Mouse (Mus musculus) kidney, embryonic 14.5 days (tissue): Measurements from ENCODE around the gene Eef1g. TPM values are rescaled to one million over a fixed set of nuclear protein-coding genes. Genes with fewer than 3 reads are reported as not detected.

Source experiments
- ATAC-seq: fragments of 200-750 bp; cut with Nextera tagmentation; 2 replicates; pipeline ENCODE4 v1.8.0; 2017; ENCODE audit warnings: moderate number of reproducible peaks, mild to moderate bottlenecking, moderate TSS enrichment, moderate library complexity; ENCODE audit not compliant: low FRiP score, low TSS enrichment
- H3K27ac ChIP-seq: fragments of 300-500 bp; sonication (generic); 2 replicates; pipeline ENCODE4 v1.5.1; 2014; ENCODE audit warnings: low read depth, mild to moderate bottlenecking, low read length, moderate library complexity, mixed read lengths
- H3K27me3 ChIP-seq: fragments of 300-500 bp; sonication (generic); 2 replicates; pipeline ENCODE4 v1.6.1; 2014; ENCODE audit warnings: mild to moderate bottlenecking, low read length; ENCODE audit not compliant: control insufficient read depth, insufficient read depth
- H3K36me3 ChIP-seq: fragments of 300-500 bp; sonication (generic); 2 replicates; pipeline ENCODE4 v1.6.1; 2014; ENCODE audit warnings: low read length, mixed read lengths; ENCODE audit not compliant: control insufficient read depth, insufficient read depth
- H3K4me1 ChIP-seq: fragments of 300-500 bp; sonication (generic); 2 replicates; pipeline ENCODE4 v1.6.1; 2014; ENCODE audit warnings: low read length, mixed read lengths; ENCODE audit not compliant: control insufficient read depth, insufficient read depth
- H3K4me2 ChIP-seq: fragments of 300-500 bp; sonication (generic); replicated peaks from 2 replicates; pipeline ENCODE4 v1.6.1; 2014; ENCODE audit warnings: low read depth, mild to moderate bottlenecking, low read length
- H3K4me3 ChIP-seq: fragments of 300-500 bp; sonication (generic); 2 replicates; pipeline ENCODE4 v1.5.1; 2014; ENCODE audit warnings: mild to moderate bottlenecking, low read length
- H3K9ac ChIP-seq: fragments of 300-500 bp; sonication (generic); 2 replicates; pipeline ENCODE4 v1.6.1; 2014; ENCODE audit warnings: low read depth, mild to moderate bottlenecking, low read length, moderate library complexity
- H3K9me3 ChIP-seq: fragments of 300-500 bp; sonication (generic); 2 replicates; pipeline ENCODE4 v1.6.1; 2016; ENCODE audit warnings: low read length; ENCODE audit not compliant: control insufficient read depth
- WGBS: fragments of 180-500 bp; shearing (Covaris S2); extraction: QIAGEN DNeasy Blood & Tissue Kit; methylation state at CpG from one replicate; pipeline ENCODE4 v1.1.7; 2014; 5-methylcytosine and 5-hydroxymethylcytosine counted together
- polyA plus RNA-seq: library from polyadenylated mRNA; unstranded; fragments of >200 nt; fragmentation: Nextera tagmentation; extraction: Ambion mirVana; gene quantifications from 2 replicates; pipeline ENCODE4 v1.2.1, GENCODE M21; 2014

Gene Eef1g
- polyA plus RNA-seq, 1 experiment from 2014 or later = 516 TPM

DNA sequence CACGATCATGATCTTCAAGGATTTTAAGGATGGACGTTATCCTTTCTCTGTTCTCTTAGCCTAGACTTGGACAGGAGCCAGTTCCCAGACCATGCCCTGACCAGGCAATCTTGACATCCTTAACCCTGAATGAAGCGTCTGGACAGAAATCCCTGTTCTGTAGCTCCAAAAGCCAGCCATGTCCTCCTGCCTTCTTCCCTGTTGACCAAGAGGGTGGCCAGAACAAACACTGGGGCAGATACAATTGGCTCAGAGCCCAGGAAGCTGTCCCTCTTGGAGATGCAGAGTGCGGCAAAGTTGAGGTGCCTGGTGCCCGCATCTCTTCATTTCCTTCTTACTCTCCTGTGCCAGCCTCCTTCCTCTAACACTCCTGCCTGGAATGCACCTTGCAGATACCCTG is 19.1 kb downstream of the Eef1g start:
- Histone ChIP-seq H3K4me1 (peaks cover 9% of the 10 kb centered on the region), H3K9ac (no peak overlapping the region), H3K4me2 (no peak overlapping the region), H3K9me3 (no peaks in the 10 kb centered on the region), H3K27ac (no peak overlapping the region), H3K4me3 (no peak overlapping the region), H3K36me3 (no peaks in the 10 kb centered on the region; the same call in 1 of the 2 replicates), H3K27me3 (no peaks in the 10 kb centered on the region)
- 64% methylated on average over 5 of the region's 5 CpGs for WGBS
- ATAC-seq = no peak

DNA sequence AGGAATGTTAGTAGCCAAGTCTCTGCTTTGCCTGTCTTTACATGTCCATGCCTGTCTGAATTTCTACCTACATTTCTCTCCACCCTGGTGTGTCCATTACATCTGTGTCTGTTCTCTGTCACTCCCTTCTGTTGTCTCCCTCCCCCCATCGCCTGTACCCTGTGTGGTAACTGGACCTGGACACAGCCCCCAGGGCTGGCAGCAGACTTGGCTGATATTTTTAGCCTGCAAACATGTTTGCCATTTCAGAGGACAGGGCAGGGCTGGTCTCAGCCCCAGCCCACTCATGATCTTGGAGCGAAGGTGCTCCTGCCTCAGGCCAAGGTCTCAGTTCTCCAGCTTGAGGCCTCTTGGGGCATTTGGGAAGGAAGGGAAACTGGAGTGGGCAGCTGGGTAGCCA is 21.0 kb downstream of the Eef1g start:
- no peak for ATAC-seq
- Histone ChIP-seq H3K4me1 (peaks cover 25% of the 10 kb centered on the region), H3K4me3 (no peak overlapping the region), H3K36me3 (no peaks in the 10 kb centered on the region), H3K4me2 (no peak overlapping the region), H3K27ac (no peak overlapping the region), H3K9ac (no peak overlapping the region), H3K9me3 (no peaks in the 10 kb centered on the region), H3K27me3 (no peaks in the 10 kb centered on the region)
- 53% methylated on average over 2 of the region's 2 CpGs for WGBS

DNA sequence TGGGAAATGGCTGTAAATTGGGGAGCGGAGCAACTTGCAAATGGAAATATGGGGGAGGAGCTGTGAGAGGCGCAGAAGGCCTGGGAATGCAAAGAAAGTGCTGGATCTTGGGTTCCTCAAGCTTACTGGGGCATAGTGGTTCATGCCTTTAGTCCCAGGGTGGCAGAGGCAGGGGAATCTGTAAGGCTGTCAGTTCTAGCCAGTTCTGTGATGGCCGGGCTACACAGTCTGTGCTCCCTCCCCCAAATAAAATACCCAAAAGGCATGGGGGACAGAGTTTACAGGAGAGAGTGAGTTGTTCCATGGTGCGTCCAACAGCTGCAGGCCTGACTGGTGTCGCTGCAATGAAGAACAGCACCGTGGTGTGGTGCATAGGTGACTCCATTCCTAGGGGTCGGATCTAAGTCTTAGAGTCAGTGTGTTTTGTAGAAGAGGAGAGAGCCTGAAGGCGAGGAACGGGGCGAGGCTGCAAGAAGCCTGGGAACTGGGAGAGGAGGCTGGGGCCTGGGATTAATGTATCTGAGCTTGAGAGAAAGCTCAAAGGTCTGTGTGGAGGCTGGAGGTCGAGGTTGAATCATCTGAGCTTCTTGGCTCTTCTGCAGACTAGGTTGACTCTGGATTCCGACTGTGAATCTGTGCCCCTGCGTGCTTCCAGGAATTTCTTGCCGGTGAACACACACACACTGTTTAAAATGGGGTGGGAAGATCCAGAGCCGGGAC is 21.7 kb downstream of the Eef1g start:
- Histone ChIP-seq H3K36me3 (no peaks in the 10 kb centered on the region), H3K9me3 (no peaks in the 10 kb centered on the region), H3K4me3 (peak overlapping the region; percentile 75), H3K27me3 (no peaks in the 10 kb centered on the region), H3K4me2 (peak overlapping the region; percentile 93), H3K4me1 (peaks cover 28% of the 10 kb centered on the region), H3K27ac (peak overlapping the region; percentile 79; the same call in 1 of the 2 replicates), H3K9ac (peak overlapping the region; percentile 79; the same call in 1 of the 2 replicates)
- ATAC-seq = no peak
- WGBS = 10% methylated on average over 15 of the region's 15 CpGs

DNA sequence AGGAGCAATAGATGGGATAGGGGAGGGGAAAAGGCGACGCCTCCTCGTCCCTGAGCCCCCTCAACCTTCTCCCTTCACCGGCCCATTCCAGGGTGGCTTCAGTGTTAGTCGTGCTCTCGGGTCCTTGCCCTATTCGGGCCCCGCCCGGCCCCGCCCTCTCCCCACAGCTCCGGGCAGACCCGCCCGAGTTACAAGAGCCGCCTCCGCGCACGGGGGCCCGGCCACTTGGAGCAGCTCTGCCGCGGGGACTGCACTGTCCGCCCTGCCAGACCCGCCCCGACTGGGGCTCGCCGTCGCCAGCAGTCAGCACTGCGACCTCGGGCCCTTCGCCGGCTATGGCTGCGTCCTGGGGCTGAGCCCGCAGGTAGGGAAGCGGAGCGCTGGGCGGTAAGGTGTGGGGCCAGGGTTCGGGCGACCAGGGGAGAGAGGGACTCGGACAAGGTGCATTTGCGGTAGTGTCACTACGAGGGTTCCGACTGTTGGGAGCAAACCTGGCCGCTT is 22.3 kb downstream of the Eef1g start, which contains the start of gene Ahnak:
Gene Ahnak, plus strand, starts transcription at position 219 of the 501 bp plus-strand sequence.
- Histone ChIP-seq H3K4me3 (peak within 1 kb of the TSS; percentile 75), H3K9ac (peak within 1 kb of the TSS; percentile 79), H3K27me3 (no peaks in the 10 kb centered on the region), H3K9me3 (no peaks in the 10 kb centered on the region), H3K36me3 (no peaks in the 10 kb centered on the region), H3K27ac (peak within 1 kb of the TSS; percentile 79), H3K4me1 (peaks cover 28% of the 10 kb centered on the region), H3K4me2 (peak within 1 kb of the TSS; percentile 93)
- WGBS = under 1% methylated on average over 38 of the region's 42 CpGs
- peak; percentile 47 for ATAC-seq

DNA sequence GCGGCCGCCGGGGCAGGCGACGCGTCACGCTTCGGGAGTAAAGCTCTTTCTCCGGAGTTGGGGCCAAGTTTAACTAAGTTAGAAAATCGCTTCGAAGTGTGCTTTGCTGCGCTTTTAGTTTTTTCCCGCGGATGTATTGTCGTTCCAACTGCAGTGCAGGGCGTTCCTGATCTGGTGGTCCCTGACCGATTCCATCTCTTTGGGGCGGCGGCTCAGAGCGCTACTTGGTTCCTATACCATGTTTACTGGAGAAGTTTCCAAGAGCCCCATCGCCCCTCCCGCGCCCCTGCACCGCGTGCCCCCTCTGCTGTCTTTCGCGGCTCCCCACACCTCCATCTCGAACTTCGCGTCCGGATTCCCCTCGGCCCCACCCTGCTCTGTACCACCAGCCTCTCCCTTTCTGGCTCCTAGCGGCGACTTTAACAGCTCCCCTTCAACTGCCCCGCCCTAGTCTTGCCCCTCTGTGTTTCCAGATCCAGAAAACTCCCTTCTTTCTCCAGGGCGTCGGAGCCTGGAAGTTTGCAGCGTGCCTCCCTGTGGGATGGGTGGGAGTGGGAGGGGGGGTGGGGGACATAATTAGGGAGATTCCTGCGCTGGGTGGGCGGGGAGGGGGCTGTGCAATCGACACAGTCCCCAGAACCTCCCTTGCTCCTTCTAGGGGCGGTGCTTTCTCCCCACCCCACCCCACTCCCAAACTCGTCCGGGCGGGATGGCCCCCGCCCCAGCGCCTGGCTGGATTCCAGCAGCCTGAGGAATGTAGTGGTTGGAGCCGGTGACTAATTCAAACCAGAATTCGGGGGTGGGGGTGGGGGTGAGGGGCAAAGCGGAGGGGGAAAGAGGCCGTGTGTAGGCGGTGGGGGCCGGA is 23.0 kb downstream of the Eef1g start:
- Histone ChIP-seq H3K9ac (peak overlapping the region; percentile 79), H3K9me3 (no peaks in the 10 kb centered on the region), H3K36me3 (no peaks in the 10 kb centered on the region), H3K4me3 (peak overlapping the region; percentile 75), H3K27me3 (no peaks in the 10 kb centered on the region), H3K4me1 (peaks cover 28% of the 10 kb centered on the region), H3K27ac (peak overlapping the region; percentile 79), H3K4me2 (peak overlapping the region; percentile 93)
- peak; percentile 72 for ATAC-seq
- WGBS = 2% methylated on average over 52 of the region's 53 CpGs

DNA sequence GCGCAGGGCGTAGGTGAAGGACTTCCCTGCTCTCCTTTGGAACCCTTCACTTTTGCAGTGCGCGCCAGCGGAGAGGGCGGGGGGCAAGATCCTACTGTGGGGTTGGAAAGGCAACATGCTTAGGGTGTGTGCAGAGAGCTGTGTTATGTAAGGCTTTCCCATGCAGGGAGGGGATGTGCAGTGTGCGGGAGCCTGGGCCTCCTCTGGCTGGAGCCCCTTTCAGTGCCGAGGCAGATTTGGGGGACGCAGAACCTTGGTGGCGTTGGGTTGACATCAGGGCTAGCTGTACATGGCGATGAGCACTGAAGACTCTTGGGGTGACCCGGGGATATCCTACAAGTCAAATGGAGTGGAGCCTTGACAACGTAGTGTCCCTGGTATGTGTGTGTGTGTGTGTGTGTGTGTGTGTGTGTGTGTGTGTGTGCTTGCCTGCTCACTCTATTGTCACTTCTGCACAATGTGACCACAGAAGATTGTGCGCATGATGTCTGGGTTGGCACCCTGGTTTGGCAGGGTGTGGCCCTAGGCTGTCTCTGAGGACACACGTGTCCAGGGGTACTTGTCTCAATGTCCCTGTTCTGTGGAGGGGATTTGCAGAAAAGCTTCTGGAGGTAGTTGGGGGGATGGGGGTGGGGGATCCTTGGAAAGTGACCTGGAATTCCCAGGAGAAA is 23.7 kb downstream of the Eef1g start:
- Histone ChIP-seq H3K36me3 (no peaks in the 10 kb centered on the region), H3K4me1 (peaks cover 28% of the 10 kb centered on the region), H3K4me3 (peak overlapping the region; percentile 75), H3K9me3 (no peaks in the 10 kb centered on the region), H3K9ac (peak overlapping the region; percentile 79), H3K27ac (peak overlapping the region; percentile 79; the same call in 1 of the 2 replicates), H3K4me2 (peak overlapping the region; percentile 93), H3K27me3 (no peaks in the 10 kb centered on the region)
- WGBS = 17% methylated on average over 15 of the region's 15 CpGs
- peak; percentile 63 for ATAC-seq

DNA sequence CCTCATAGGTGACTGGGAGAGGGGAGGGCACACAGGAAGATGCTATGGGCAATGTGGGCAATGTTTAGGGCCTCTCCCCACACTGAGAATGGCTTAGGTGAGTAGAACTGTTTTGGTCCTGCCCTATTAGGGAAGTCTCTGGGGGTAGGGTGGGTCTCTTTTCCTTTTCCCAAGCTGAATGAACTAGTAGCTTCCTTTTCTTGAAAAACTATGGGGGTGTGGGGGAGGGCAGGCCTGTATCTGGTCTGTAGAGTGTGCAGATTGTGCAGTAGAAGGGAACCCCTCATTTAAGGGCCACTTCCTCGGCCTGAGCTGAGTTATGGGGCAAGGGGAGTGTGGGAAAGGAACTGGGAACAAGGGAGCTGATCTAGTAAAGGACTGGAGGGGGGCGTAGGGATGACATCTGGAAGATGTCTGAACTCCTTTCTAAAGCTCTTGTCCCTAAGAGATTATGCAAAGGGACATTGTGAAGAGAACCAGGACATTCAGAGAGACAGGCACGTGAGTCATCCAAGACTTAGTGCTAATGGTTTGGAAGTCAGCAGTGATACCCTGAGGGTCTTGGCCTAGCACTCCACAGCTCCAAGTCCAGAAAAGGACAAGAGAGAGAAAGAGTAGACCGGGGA is 24.5 kb downstream of the Eef1g start:
- Histone ChIP-seq H3K4me3 (peak overlapping the region; percentile 75; the same call in 1 of the 2 replicates), H3K9me3 (no peaks in the 10 kb centered on the region), H3K27me3 (no peaks in the 10 kb centered on the region), H3K4me1 (peaks cover 28% of the 10 kb centered on the region), H3K4me2 (peak overlapping the region; percentile 93), H3K27ac (peak overlapping the region; percentile 14; the same call in 1 of the 2 replicates), H3K36me3 (no peaks in the 10 kb centered on the region), H3K9ac (peak overlapping the region; percentile 79; the same call in 1 of the 2 replicates)
- ATAC-seq = no peak
- WGBS = 65% methylated on average over 4 of the region's 4 CpGs
